In genomic region chr17:5216965-5217546, GRCm38 (mm10) we compare ENCODE assay signal across 8 mouse cellular contexts.
DNase-seq lines count a peak whose midpoint lies in the region; ATAC-seq lines count a peak whose summit lies in the region.
"Had no signal": no experiment of that assay in that cellular context is flagged by ENCODE, and none has a peak within 500 bp of the region (broad histone marks: within the 10 kb centered on the region; RNA-seq: fewer than 3 reads in every experiment).

No protein-coding gene starts in this region.

- H3K9me3 ChIP-seq in hindbrain, embryonic 12.5 days (replicated peaks): no peaks in the 10 kb centered on the region
- no peaks in the 10 kb centered on the region for H3K9me3 ChIP-seq in hindbrain, embryonic 11.5 days (ENCODE audit: control insufficient read depth, low read length)
- no peaks in the 10 kb centered on the region for H3K9me3 ChIP-seq in hindbrain, embryonic 16.5 days (ENCODE audit: control insufficient read depth, low read length)
- no peaks in the 10 kb centered on the region for H3K9me3 ChIP-seq in midbrain, embryonic 16.5 days (replicated peaks; ENCODE audit: control insufficient read depth, low read length, poor library complexity, severe bottlenecking)
- H3K9me3 ChIP-seq: limb, embryonic 12.5 days had no signal

- H3K27ac ChIP-seq in hindbrain, embryonic 12.5 days: peak overlapping the region; percentile 0; the same call in 1 of the 2 replicates
- H3K27ac ChIP-seq in hindbrain, embryonic 11.5 days (ENCODE audit: low read depth, low read length): no peak overlapping the region
- no peak overlapping the region for H3K27ac ChIP-seq in hindbrain, embryonic 16.5 days (ENCODE audit: low read depth, low read length)
- H3K27ac ChIP-seq in midbrain, embryonic 16.5 days (ENCODE audit: low read length): no peak overlapping the region
- H3K27ac ChIP-seq: limb, embryonic 12.5 days had no signal

- no peak overlapping the region for H3K4me3 ChIP-seq in hindbrain, embryonic 12.5 days
- no peak overlapping the region for H3K4me3 ChIP-seq in hindbrain, embryonic 11.5 days (ENCODE audit: low read depth, low read length)
- no peak overlapping the region for H3K4me3 ChIP-seq in hindbrain, embryonic 16.5 days (ENCODE audit: low read length)
- no peak overlapping the region for H3K4me3 ChIP-seq in midbrain, embryonic 16.5 days (ENCODE audit: low read depth, low read length)
- H3K4me3 ChIP-seq: limb, embryonic 12.5 days had no signal

- DNase-seq in hindbrain, embryonic 11.5 days (ENCODE audit: low spot score): no peak
- DNase-seq in kidney, postnatal 10 days: peak; percentile 63
- DNase-seq in B cell, adult 2 months: no peak
- no peak for DNase-seq in layer of hippocampus, adult 8-10 months (ENCODE audit: low spot score in 2 of 2)

- ATAC-seq in hindbrain, embryonic 12.5 days (ENCODE audit: low FRiP score): no peak
- no peak for ATAC-seq in hindbrain, embryonic 11.5 days (ENCODE audit: low FRiP score)
- 0 out of 2 replicates have a peak, but pooled peaks have one; percentile 24 for ATAC-seq in hindbrain, embryonic 16.5 days
- 0 out of 2 replicates have a peak, but pooled peaks have one; percentile 37 for ATAC-seq in midbrain, embryonic 16.5 days

- peaks cover 76% of the 10 kb centered on the region for H3K4me1 ChIP-seq in hindbrain, embryonic 12.5 days
- H3K4me1 ChIP-seq in hindbrain, embryonic 11.5 days (replicated peaks; ENCODE audit: control insufficient read depth, insufficient read depth, low read length): peaks cover 6% of the 10 kb centered on the region
- peaks cover 61% of the 10 kb centered on the region for H3K4me1 ChIP-seq in hindbrain, embryonic 16.5 days (ENCODE audit: control insufficient read depth, insufficient read depth, low read depth, low read length)
- H3K4me1 ChIP-seq in midbrain, embryonic 16.5 days (ENCODE audit: control insufficient read depth, insufficient read depth, low read length): peaks cover 52% of the 10 kb centered on the region

- WGBS in hindbrain, embryonic 12.5 days: 42% methylated on average over 10 of the region's 10 CpGs
- 42% methylated on average over 10 of the region's 10 CpGs for WGBS in hindbrain, embryonic 11.5 days
- WGBS in hindbrain, embryonic 16.5 days: 28% methylated on average over 10 of the region's 10 CpGs
- WGBS in midbrain, embryonic 16.5 days: 47% methylated on average over 10 of the region's 10 CpGs

- H3K27me3 ChIP-seq in hindbrain, embryonic 12.5 days: no peaks in the 10 kb centered on the region
- H3K27me3 ChIP-seq in hindbrain, embryonic 11.5 days (ENCODE audit: control insufficient read depth, insufficient read depth, low read length): no peaks in the 10 kb centered on the region
- H3K27me3 ChIP-seq in hindbrain, embryonic 16.5 days (replicated peaks; ENCODE audit: control insufficient read depth, insufficient read depth, low read length): no peaks in the 10 kb centered on the region
- no peaks in the 10 kb centered on the region for H3K27me3 ChIP-seq in midbrain, embryonic 16.5 days (ENCODE audit: control insufficient read depth, insufficient read depth, low read depth, low read length)

- no peak overlapping the region for H3K4me2 ChIP-seq in hindbrain, embryonic 12.5 days (replicated peaks)
- no peak overlapping the region for H3K4me2 ChIP-seq in hindbrain, embryonic 11.5 days (replicated peaks; ENCODE audit: low read depth, low read length)
- no peak overlapping the region for H3K4me2 ChIP-seq in hindbrain, embryonic 16.5 days (ENCODE audit: low read length)
- H3K4me2 ChIP-seq in midbrain, embryonic 16.5 days (ENCODE audit: low read length): no peak overlapping the region
- H3K4me2 ChIP-seq: limb, embryonic 12.5 days had no signal

- no peak overlapping the region for H3K9ac ChIP-seq in hindbrain, embryonic 12.5 days
- H3K9ac ChIP-seq in hindbrain, embryonic 11.5 days (ENCODE audit: low read depth, low read length): no peak overlapping the region
- no peak overlapping the region for H3K9ac ChIP-seq in hindbrain, embryonic 16.5 days (ENCODE audit: low read depth, low read length)
- H3K9ac ChIP-seq in midbrain, embryonic 16.5 days (ENCODE audit: low read depth, low read length): no peak overlapping the region
- H3K9ac ChIP-seq: limb, embryonic 12.5 days had no signal

- no peaks in the 10 kb centered on the region for H3K36me3 ChIP-seq in hindbrain, embryonic 12.5 days
- H3K36me3 ChIP-seq in hindbrain, embryonic 11.5 days (ENCODE audit: control insufficient read depth, insufficient read depth, low read length): no peaks in the 10 kb centered on the region
- H3K36me3 ChIP-seq in hindbrain, embryonic 16.5 days (ENCODE audit: control insufficient read depth, insufficient read depth, low read length): no peaks in the 10 kb centered on the region
- H3K36me3 ChIP-seq in midbrain, embryonic 16.5 days (ENCODE audit: control insufficient read depth, insufficient read depth, low read length): no peaks in the 10 kb centered on the region
- H3K36me3 ChIP-seq: limb, embryonic 12.5 days had no signal

Comparison
In these comparisons a context has a peak if more than half of its experiments do, and no peak if none do; other contexts are left out.
1. ATAC-seq: peak in hindbrain, embryonic 16.5 days (single experiment) and midbrain, embryonic 16.5 days (single experiment); none in hindbrain, embryonic 12.5 days (single experiment) and hindbrain, embryonic 11.5 days (single experiment).